Mouse (Mus musculus): ENCODE measurements around the gene Mctp1.
"Not testable (repeated sequence)": the region's sequence is repeated elsewhere in the genome, so short reads cannot be mapped to it uniquely, and the experiment has no call there.

Gene Mctp1

DNA sequence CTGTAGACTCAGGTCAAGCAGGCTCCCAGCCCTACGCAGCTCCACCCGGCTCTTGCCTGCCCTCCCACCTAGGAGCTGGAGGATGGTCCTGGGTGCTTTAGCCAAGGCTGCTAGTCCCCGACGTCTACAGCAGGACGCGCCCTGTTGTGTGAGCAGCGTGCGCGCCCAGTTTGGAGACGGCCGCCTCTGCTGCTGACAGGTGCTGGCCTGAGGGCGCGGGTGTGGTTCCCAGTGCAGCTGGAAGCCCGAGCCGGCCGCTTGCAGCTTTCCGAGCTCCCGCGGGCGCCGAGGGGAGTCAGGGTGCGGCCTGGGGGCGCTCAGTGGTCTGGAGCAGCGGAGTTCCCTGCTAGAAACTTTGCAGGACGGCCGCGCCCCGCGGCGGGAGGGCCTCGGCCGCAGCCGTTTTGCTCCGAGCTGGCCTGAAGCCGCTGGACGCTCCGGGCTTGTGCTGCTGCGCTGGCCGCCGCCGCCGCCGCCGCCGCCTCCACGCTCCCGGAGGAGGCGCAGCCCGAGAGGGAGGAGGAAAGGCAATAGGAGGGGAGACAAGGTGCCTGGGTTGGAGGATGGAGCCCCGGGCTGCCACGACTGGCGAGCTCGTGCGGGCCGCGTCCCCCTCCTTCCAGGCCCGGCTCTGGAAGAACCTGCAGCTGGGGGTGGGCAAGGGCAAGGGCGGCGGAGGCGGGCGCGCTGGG, at the start of gene Mctp1:
Gene Mctp1, plus strand, starts transcription at position 564 of the 692 bp plus-strand sequence.
- CTCF ChIA-PET, result interaction anchor here (0.6 kb wide), 1 partner anchor 10 kb away, joined by 4 read pairs; no protein-coding TSS in a partner anchor

DNA sequence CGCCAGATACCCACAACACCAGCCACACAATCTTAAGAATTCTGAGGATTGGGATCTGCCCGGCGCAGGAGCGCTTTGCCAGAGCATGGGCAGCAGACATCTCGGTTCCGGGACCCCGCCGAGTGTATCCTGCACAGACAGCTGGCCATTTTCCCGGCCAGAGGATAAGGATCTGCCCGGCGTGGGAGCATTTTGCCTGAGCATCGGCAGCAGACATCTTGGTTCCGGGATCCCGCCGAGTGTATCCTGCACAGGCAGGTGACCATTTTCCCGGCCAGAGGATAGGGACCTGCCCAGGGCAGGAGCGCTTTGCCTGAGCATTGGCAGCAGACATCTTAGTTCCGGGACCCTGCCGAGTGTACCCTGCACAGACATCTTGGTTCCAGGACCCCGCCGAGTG, 38.4 kb upstream of the Mctp1 start:
- CTCF ChIA-PET, result not testable (repeated sequence)

- CTCF ChIA-PET, result no interaction called here
Measured at GRCm38 (mm10) chr13:76358720-76359119, 25.6 kb upstream of the Mctp1 start.

- CTCF ChIA-PET, result interaction anchor here (0.6 kb wide), 1 partner anchor 11 kb away, joined by 4 read pairs; no protein-coding TSS in a partner anchor
Measured at GRCm38 (mm10) chr13:76384664-76385435, 515 bp downstream of the Mctp1 start.

- CTCF ChIA-PET, result no interaction called here
Measured at GRCm38 (mm10) chr13:76388615-76389014, 4.3 kb downstream of the Mctp1 start.

DNA sequence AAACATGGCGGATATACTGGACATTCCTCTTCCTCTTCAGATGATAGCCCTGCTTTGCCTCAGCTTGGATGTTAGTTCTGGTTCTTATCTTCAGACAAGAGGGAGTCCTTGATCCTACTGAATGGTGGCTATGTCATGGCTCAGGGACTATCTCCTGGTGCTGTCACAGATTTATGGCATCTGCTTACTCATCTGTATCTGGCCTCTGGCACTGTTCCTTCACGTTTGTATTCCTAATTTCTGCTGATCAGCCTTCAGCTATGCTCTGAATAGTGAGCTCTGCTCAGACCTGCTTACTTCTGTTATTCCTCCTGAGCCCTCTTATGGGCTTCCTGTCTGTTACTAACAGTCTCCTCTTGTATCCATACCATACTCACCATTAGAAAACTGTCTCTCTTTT, 7.6 kb downstream of the Mctp1 start:
- CTCF ChIA-PET, result no interaction called here

DNA sequence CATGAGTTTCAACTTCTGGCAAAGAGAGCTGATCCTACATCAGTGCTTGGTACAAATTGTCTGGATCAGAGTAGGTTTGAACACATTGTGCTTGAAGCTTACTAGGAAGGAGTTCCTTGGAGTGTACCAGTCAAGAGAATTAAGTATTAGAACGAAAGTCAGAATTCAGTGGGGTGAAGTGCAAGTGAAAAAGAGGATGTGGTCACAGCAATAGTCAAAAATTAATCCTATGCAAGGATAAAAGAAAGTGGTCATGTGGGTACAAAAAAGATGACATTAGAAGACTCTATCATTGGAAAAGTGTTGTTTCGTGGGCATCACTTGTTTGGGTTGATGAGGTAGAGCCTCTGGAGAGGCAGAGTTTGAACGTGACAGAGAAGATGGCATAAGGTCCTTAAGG, 8.8 kb downstream of the Mctp1 start:
- CTCF ChIA-PET, result no interaction called here

DNA sequence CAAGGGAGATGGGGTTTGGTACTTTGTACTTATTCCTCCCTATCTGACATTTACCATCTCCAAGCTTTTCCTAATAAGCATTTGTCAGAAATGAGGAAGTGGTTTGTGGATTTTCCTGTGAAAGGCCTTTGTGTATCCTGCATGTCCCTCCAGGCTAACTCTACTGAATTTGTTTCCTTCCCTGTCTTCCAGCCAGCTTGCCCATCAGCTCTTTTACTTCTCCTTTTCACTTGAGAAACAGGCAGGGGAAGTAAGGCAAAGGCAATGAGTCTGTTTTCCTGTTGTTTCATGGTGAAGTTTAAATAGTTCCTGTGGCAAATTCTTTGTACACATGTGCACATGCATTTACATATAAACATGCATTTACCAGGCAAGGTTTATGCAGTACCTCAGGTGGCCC, 11.6 kb downstream of the Mctp1 start:
- CTCF ChIA-PET, result interaction anchor here (0.6 kb wide), 1 partner anchor 30 kb away, joined by 3 read pairs; no protein-coding TSS in a partner anchor

GRCm38 (mm10) chr13:76409296-76409695, 25.0 kb downstream of the Mctp1 start:
- CTCF ChIA-PET, result no interaction called here

DNA sequence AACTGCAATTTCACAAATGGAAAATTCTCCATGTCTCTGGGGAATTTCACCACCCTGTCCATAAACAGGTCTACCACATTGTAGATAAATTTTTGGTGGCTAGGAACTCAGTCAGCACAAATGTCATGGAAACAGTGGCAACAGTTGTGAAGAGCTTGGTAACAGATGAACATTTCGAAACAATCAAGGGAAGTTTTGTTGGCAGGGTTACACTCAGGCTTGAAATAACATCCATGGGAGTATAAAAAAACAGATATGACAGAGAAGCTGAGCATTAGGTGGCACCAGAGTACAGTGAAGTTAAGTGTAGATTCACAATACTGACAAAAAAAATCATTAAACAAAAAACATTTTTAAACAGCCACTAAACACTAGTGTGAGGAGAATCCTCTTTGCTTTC, 26.3 kb downstream of the Mctp1 start:
- CTCF ChIA-PET, result no interaction called here

DNA sequence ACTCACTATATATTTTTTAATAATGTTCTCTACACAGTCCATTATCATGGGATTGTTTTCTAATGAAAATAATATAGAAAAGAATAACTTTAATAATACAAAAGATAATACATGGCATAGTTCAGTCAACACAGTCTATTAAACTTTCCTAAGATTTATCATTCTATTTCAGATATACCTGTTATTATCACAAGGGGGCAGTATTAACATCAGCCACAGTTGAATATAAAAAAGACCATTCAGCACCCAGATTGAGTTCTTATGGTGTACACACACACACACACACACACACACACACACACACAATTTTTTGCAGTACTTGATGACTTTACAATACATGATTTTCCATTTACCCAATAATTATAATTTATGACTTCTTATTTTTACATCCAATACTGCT, 31.0 kb downstream of the Mctp1 start:
- CTCF ChIA-PET, result no interaction called here

DNA sequence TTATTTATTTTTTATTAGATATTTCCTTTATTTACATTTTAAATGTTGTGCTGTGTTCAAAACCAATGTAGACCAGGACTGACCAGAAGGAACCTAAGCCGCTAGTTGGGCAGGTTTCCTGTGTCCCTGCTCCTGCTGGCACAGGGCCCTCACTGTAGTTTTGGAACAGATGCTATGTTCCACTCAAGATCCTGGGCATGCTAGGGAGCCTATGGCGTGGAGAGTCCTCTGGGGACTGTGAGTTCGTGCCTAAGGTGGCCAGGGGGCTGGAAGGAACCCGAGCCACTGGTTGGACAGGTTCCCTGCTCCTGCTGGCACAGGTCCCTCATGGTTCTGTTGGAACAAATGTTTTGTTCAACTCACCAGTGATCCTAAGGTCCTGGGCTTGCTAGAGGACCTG, 35.8 kb downstream of the Mctp1 start:
- CTCF ChIA-PET, result no interaction called here

GRCm38 (mm10) chr13:76421075-76421474, 36.7 kb downstream of the Mctp1 start:
- CTCF ChIA-PET, result no interaction called here

DNA sequence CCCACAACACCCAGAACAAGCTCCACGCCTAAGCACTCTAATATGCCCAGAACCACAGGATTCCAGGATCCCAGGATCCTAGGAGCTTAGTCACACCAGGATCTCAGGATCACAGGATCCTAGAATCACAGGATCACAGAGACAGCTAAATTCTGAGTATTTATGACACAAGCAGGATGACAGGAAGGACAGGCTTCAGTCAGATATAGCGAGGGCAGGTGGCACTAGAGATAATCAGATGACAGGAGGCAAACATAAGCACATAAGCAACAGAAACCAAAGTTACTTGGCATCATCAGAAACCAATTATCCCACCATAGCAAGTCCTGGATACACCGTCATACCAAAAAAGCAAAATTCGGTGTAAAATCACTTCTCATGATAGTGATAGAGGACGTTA, 37.8 kb downstream of the Mctp1 start:
- CTCF ChIA-PET, result no interaction called here

DNA sequence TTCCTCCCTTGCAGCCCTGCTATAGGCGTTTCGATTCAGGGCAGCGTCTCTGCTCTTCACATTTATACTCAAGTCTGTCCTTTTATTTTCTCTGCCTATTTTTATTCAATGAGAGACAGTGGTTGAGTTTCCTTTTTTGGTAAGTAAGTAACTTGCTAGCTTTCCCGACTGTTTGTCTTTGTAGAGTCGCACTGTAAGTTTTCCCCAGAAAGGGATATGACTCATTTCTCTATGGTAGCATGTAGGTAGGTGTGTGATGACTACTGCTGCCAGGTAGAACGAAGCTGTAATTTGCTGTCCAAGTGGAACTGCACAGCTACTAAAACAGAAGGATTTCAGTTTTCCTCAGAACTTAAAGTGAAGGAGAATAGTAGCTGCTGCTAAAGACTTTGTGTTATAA, 45.1 kb downstream of the Mctp1 start:
- CTCF ChIA-PET, result no interaction called here

DNA sequence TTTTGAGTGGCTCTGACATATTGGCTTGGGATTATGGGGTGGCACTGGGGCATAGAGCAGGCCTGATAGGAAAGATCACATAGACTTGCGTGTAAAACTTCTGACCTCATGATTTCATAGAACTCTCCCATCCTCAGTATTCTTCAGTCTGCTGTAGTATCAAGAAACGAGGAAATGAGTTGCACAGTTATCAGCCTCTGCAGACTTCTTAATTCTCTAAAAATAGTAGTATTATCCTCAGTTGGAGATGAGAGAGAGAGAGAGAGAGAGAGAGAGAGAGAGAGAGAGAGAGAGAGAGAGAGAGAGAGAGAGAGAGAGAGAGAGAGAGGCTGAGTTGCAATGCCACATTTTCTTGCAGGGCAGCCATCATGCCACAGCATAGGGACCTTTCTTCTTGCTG, 45.6 kb downstream of the Mctp1 start:
- CTCF ChIA-PET, result no interaction called here

DNA sequence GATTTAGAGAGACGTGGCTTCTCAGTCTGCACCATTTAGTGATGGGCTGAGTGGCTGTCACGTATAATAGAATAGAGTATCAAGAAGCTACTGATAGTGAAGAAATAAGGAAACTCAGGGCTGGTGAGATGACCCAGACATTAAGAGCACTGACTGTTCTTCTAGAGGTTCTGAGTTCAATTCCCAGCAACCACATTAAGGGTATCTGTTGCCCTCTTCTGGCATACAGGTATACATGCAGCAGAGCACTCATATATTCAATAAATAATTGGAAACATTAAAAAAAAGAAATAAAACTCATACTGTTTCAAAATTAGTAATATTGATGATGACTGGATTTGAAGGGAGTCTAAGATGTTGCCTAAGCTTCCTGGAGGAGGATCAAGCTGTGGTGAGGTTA, 47.6 kb downstream of the Mctp1 start:
- CTCF ChIA-PET, result no interaction called here

DNA sequence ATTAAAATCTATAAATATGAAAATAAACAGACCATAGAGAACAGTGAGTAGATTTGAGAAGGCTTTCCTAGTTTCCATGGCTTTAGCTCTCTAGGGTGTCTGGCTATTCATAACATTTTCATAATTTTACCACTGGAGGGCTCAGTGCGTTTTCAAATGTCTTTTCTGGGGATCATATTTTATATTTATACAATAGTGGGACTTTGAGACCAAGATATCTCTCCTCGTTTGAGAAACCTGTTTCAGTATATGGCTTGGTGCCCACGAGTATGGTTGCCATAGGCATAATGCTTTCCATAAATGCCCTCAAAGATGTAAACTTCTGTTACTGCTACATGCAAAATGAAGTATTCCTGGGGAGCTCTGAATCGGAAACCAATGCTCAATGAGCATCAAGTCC, 49.1 kb downstream of the Mctp1 start:
- CTCF ChIA-PET, result no interaction called here

- CTCF ChIA-PET, result no interaction called here
Measured at GRCm38 (mm10) chr13:76436426-76436825, 52.1 kb downstream of the Mctp1 start.

GRCm38 (mm10) chr13:76438765-76439164, 54.4 kb downstream of the Mctp1 start:
- CTCF ChIA-PET, result no interaction called here

- CTCF ChIA-PET, result no interaction called here
Measured at GRCm38 (mm10) chr13:76446059-76446458, 61.7 kb downstream of the Mctp1 start.

DNA sequence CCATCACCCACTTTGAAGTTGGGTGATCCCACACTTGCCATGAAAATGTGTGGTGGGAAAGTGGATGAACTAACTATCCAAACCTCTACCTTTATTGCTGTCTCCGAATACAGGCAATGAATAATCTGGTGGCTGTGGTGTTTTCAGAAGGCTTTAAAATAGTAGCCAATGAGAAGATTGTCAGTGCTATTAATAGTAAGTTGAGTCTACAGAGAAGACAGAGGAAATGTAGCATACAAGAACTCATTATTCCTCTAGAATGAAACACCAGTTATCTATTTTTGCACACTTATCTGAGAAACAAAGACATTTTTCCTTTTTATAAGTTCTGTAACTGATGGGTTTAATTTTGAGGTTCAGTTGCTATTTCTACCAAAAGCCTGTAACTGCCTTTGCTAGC, 63.2 kb downstream of the Mctp1 start:
- CTCF ChIA-PET, result no interaction called here

DNA sequence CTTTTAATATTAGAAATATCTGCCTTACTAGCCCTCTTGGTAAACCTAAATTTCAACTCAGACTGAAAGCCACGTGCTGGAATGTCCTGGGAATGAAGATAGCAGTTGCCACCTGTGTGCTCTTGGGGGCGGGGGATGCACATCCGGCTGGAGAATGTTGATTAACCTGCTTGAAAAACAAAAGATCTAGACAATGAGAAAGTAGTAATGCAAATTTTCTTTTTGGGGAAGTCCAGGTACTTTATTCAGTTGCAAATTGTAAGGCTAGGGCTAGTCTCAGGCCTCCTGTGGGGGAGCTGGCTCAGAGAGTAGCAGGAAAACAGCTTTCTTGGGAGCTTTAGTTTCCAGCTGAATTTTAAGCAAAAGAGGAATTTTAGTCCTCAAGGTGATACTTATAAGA, 67.2 kb downstream of the Mctp1 start:
- CTCF ChIA-PET, result not testable (repeated sequence)

DNA sequence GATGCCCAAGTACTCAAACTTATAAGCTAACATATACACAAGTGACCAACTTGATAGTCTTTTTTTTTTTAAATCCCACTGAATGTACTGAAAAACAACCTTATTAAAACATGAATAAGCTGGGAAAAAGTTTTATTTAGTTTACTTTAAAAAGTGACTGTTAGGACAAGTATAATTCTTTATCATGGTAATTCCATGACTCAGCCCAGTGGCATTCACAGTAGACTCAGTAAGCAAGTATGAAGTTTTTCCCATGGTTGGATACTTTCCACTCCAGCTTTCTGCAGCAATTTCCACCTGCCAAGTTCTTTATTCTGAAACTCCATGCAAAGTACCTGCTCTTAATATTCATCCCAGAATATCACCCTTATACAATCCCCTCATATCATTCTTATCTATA, 97.3 kb downstream of the Mctp1 start:
- CTCF ChIA-PET, result no interaction called here
